Mouse (Mus musculus): Measurements from ENCODE around the gene Iqgap3. TPM values are rescaled to one million over a fixed set of nuclear protein-coding genes. Genes with fewer than 3 reads are reported as not detected.
A peak's percentile ranks its signal among the peaks of the same experiment; 100 is the strongest.

The Iqgap3 gene
- total RNA-seq, 2 experiments from 2014 or later, result 0.91 to 1.2 TPM

GRCm38 (mm10) chr3:88090616-88091015, 8.8 kb downstream of the Iqgap3 start:
- no peak for DNase-seq (ENCODE audit: low spot score in 2 of 2)

- no peak for DNase-seq (ENCODE audit: low spot score in 2 of 2)
Observed at GRCm38 (mm10) chr3:88094126-88094525, 12.4 kb downstream of the Iqgap3 start.

- no peak for DNase-seq (ENCODE audit: low spot score in 2 of 2)
Observed at GRCm38 (mm10) chr3:88097666-88098065, 15.9 kb downstream of the Iqgap3 start.

GRCm38 (mm10) chr3:88100251-88100650, 18.5 kb downstream of the Iqgap3 start:
- peak in 1 of 2 experiments; percentile 10 for DNase-seq (ENCODE audit: low spot score in 2 of 2)

GRCm38 (mm10) chr3:88101736-88102135, 20.0 kb downstream of the Iqgap3 start:
- no peak for DNase-seq (ENCODE audit: low spot score in 2 of 2)

GRCm38 (mm10) chr3:88102196-88102595, 20.4 kb downstream of the Iqgap3 start:
- no peak for DNase-seq (ENCODE audit: low spot score in 2 of 2)

- peak in 1 of 2 experiments; percentile 5 for DNase-seq (ENCODE audit: low spot score in 2 of 2)
Observed at GRCm38 (mm10) chr3:88102611-88103010, 20.8 kb downstream of the Iqgap3 start.

GRCm38 (mm10) chr3:88106126-88106525, 24.4 kb downstream of the Iqgap3 start:
- DNase-seq (ENCODE audit: low spot score in 2 of 2), result no peak

GRCm38 (mm10) chr3:88109126-88109525, 27.4 kb downstream of the Iqgap3 start:
- no peak for DNase-seq (ENCODE audit: low spot score in 2 of 2)

- DNase-seq (ENCODE audit: low spot score in 2 of 2), result no peak
Observed at GRCm38 (mm10) chr3:88114396-88114795, 32.6 kb downstream of the Iqgap3 start.

GRCm38 (mm10) chr3:88120117-88120651, 38.4 kb downstream of the Iqgap3 start:
- DNase-seq (ENCODE audit: low spot score in 2 of 2), result no peak

GRCm38 (mm10) chr3:88121164-88122131, 39.7 kb downstream of the Iqgap3 start:
- no peak for DNase-seq (ENCODE audit: low spot score in 2 of 2)

GRCm38 (mm10) chr3:88125195-88125594, 43.4 kb downstream of the Iqgap3 start:
- no peak for DNase-seq (ENCODE audit: low spot score in 2 of 2)

GRCm38 (mm10) chr3:88126181-88126580, 44.4 kb downstream of the Iqgap3 start:
- DNase-seq (ENCODE audit: low spot score in 2 of 2), result no peak

GRCm38 (mm10) chr3:88127636-88128035, 45.9 kb downstream of the Iqgap3 start:
- DNase-seq (ENCODE audit: low spot score in 2 of 2), result no peak

GRCm38 (mm10) chr3:88128056-88128455, 46.3 kb downstream of the Iqgap3 start:
- DNase-seq (ENCODE audit: low spot score in 2 of 2), result no peak

GRCm38 (mm10) chr3:88129006-88129405, 47.2 kb downstream of the Iqgap3 start:
- no peak for DNase-seq (ENCODE audit: low spot score in 2 of 2)

- no peak for DNase-seq (ENCODE audit: low spot score in 2 of 2)
Observed at GRCm38 (mm10) chr3:88131071-88131470, 49.3 kb downstream of the Iqgap3 start.

GRCm38 (mm10) chr3:88132492-88132891, 50.7 kb downstream of the Iqgap3 start:
- DNase-seq (ENCODE audit: low spot score in 2 of 2), result no peak

- DNase-seq (ENCODE audit: low spot score in 2 of 2), result peak in 1 of 2 experiments; percentile 9
Observed at GRCm38 (mm10) chr3:88133187-88133771, 51.5 kb downstream of the Iqgap3 start.

GRCm38 (mm10) chr3:88136346-88136745, 54.6 kb downstream of the Iqgap3 start:
- no peak for DNase-seq (ENCODE audit: low spot score in 2 of 2)

- DNase-seq (ENCODE audit: low spot score in 2 of 2), result peak in 1 of 2 experiments; percentile 6
Observed at GRCm38 (mm10) chr3:88136945-88137494, 55.2 kb downstream of the Iqgap3 start.

All from layer of hippocampus, postnatal 14 days (tissue).